Mouse (Mus musculus) midbrain, postnatal 0 days (tissue): Measurements from ENCODE around the gene Sox9. TPM values are rescaled to one million over a fixed set of nuclear protein-coding genes. Genes with fewer than 3 reads are reported as not detected.

Experiments
- ATAC-seq: fragments of 200-750 bp; cut with Nextera tagmentation; 2 replicates; pipeline ENCODE4 v1.8.0; 2017; ENCODE audit warnings: moderate number of reproducible peaks, mild to moderate bottlenecking, moderate TSS enrichment, moderate library complexity; ENCODE audit not compliant: low FRiP score
- DNase-seq: peaks from one replicate; pipeline ENCODE4 v3.0.0-alpha.2; 2015; ENCODE audit warnings: low spot score
- H3K27ac ChIP-seq: fragments of 300-500 bp; sonication (generic); 2 replicates; pipeline ENCODE4 v1.5.1; 2014; ENCODE audit warnings: low read depth, mild to moderate bottlenecking, low read length, mixed read lengths
- H3K27me3 ChIP-seq: fragments of 300-500 bp; sonication (generic); 2 replicates; pipeline ENCODE4 v1.6.1; 2014; ENCODE audit warnings: low read length, control low read depth, mixed read lengths; ENCODE audit not compliant: insufficient read depth
- H3K36me3 ChIP-seq: fragments of 300-500 bp; sonication (generic); 2 replicates; pipeline ENCODE4 v1.6.1; 2014; ENCODE audit warnings: low read length, control low read depth, mixed read lengths; ENCODE audit not compliant: insufficient read depth
- H3K4me1 ChIP-seq: fragments of 300-500 bp; sonication (generic); 2 replicates; pipeline ENCODE4 v1.6.1; 2014; ENCODE audit warnings: mild to moderate bottlenecking, control low read depth, antibody characterized with exemption, low read length, mixed read lengths; ENCODE audit not compliant: insufficient read depth
- H3K4me2 ChIP-seq: fragments of 300-500 bp; sonication (generic); 2 replicates; pipeline ENCODE4 v1.6.1; 2014; ENCODE audit warnings: low read depth, mild to moderate bottlenecking, low read length, mixed read lengths; ENCODE audit not compliant: poor library complexity, severe bottlenecking
- H3K4me3 ChIP-seq: fragments of 300-500 bp; sonication (generic); 2 replicates; pipeline ENCODE4 v1.5.1; 2014; ENCODE audit warnings: low read depth, mild to moderate bottlenecking, low read length, moderate library complexity
- H3K9ac ChIP-seq: fragments of 300-500 bp; sonication (generic); replicated peaks from 2 replicates; pipeline ENCODE4 v1.6.1; 2014; ENCODE audit warnings: mild to moderate bottlenecking, low read length, moderate library complexity, mixed read lengths; ENCODE audit not compliant: poor library complexity, severe bottlenecking
- H3K9me3 ChIP-seq: fragments of 300-500 bp; sonication (generic); 2 replicates; pipeline ENCODE4 v1.6.1; 2016; ENCODE audit warnings: low read length, control low read depth
- CTCF ChIP-seq: IDR thresholded peaks from 2 replicates; pipeline ENCODE4 v1.5.1; 2016; ENCODE audit warnings: antibody characterized with exemption, mild to moderate bottlenecking
- WGBS: fragments of 180-500 bp; shearing (Covaris S2); extraction: QIAGEN DNeasy Blood & Tissue Kit; methylation state at CpG from one replicate; pipeline ENCODE4 v1.1.7; 2014; 5-methylcytosine and 5-hydroxymethylcytosine counted together
- polyA plus RNA-seq: library from polyadenylated mRNA; unstranded; fragments of >200 nt; fragmentation: Nextera tagmentation; extraction: Ambion mirVana; gene quantifications from 2 replicates; pipeline ENCODE4 v1.2.1, GENCODE M21; 2015
- total RNA-seq: library from RNA; depleted of rRNA; stranded (reverse); fragments of >200 nt; gene quantifications from 2 replicates; pipeline ENCODE4 v1.2.3, GENCODE M21; 2014

Sox9 gene
- total and polyA plus RNA-seq, 2 experiments from 2014 or later: 10.4 to 36.5 TPM

DNA sequence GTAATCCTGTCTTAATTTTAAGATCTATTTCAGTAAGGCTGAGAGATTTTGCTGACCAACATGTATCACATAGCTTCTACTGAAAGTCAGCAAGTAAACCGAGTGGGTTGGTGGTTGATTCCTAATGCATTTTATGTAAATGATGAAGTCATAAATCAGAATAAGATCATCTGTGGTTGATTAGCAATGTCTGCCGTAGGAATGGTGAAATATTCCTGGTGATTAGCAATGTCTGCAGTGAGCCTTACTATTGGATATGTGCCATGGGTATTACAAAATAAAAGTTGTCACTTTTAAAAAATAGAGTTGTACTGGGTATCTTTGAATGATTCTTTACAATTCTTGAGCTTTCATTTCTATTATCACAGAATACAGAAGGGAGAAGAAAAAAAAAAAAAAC is 39.5 kb downstream of the Sox9 start:
- TF ChIP-seq CTCF: no peak
- no peak overlapping the region for H3K27ac ChIP-seq
- no peak overlapping the region for H3K9ac ChIP-seq
- ATAC-seq: no peak
- no peaks in the 10 kb centered on the region for H3K4me1 ChIP-seq
- H3K4me3 ChIP-seq: no peak overlapping the region
- no peaks in the 10 kb centered on the region for H3K36me3 ChIP-seq
- no peak overlapping the region for H3K4me2 ChIP-seq
- DNase-seq: no peak
- H3K9me3 ChIP-seq: no peaks in the 10 kb centered on the region
- 80% methylated on average over 2 of the region's 2 CpGs for WGBS
- H3K27me3 ChIP-seq: no peaks in the 10 kb centered on the region

DNA sequence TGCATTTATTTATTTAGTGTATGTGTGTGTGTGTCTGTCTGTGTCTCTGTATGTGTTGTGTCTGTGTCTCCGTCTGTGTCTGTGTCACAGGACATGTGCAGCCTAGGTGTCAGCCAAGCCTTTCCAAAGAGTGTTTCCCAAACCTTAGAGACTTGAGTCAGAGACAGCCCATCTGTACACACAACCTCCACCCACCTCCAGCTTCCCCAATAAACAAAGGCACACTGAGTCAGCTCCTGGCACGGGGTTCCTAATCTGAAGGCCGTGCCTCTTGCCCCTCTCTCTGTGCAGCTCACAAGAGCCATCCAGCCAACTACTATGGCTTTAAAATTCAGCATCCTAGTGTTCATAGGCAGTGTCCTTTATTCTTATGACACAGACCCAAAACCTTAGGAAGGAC is 42.1 kb downstream of the Sox9 start:
- WGBS: 64% methylated on average over 3 of the region's 3 CpGs
- H3K4me1 ChIP-seq: no peaks in the 10 kb centered on the region
- no peaks in the 10 kb centered on the region for H3K9me3 ChIP-seq
- H3K4me2 ChIP-seq: no peak overlapping the region
- H3K27ac ChIP-seq: no peak overlapping the region
- no peaks in the 10 kb centered on the region for H3K36me3 ChIP-seq
- H3K9ac ChIP-seq: no peak overlapping the region
- H3K4me3 ChIP-seq: no peak overlapping the region
- TF ChIP-seq CTCF: no peak
- DNase-seq (no peak), ATAC-seq (no peak)
- H3K27me3 ChIP-seq: no peaks in the 10 kb centered on the region

DNA sequence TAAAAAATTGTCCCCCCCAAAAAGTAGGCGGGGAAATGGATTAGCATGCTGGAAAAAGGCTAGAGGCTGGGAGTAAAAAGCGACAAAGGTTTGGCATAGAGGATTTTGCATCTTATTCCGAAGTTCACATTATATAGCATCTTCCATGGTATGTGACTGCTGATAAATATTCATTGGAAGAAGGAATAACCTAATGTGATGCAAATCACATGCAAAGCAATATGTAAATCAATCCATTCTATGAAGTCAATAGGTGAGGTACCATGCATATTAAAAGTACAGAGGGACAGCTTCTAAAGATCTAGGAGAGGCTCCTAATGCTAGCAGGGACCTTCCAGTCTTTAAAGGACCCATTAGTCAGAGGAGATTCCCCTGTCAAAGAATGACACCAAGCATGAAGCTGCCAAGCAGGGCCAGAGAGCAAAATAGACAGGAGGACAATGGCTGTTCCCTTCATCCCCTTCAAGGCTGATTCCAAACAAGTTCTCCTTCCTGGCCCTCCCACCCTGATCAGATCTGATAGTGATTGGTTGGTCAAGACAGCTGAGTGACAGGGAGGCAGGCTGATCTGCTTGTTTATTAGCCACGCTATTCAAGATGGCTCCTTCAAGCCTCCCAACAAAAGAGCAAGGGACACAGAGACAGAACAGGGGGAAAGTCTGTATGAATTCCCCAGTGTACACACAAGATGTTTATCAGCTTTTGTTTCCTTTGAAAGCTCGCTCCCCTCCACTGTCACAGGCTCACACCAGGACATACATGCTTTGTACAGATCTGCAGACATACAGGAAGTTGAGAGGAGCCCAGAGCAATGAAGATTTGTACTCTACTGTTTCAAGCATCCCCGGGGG is 44.4 kb downstream of the Sox9 start:
- Histone ChIP-seq H3K27ac (no peak overlapping the region), H3K9ac (no peak overlapping the region), H3K9me3 (no peaks in the 10 kb centered on the region), H3K27me3 (no peaks in the 10 kb centered on the region), H3K36me3 (no peaks in the 10 kb centered on the region), H3K4me3 (no peak overlapping the region), H3K4me1 (no peaks in the 10 kb centered on the region), H3K4me2 (no peak overlapping the region)
- peak; percentile 33 for DNase-seq
- ATAC-seq: no peak
- TF ChIP-seq CTCF: no peak
- WGBS: 39% methylated on average over 6 of the region's 6 CpGs

DNA sequence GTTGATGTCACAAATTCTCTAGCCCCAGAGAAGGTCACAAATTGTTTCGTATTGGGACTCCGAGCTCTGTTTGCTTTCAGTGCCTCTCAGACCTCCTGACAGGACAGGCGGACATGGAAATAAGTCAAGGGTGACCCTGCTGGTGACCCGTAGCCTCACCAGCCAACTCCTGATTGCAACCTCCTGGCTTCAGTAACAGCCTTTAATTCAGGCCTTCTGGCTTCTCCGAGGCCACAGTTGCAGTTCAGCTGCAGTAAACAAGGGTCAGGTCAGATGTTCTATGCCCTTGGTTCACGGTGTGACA is 45.0 kb downstream of the Sox9 start:
- TF ChIP-seq CTCF: no peak
- no peak overlapping the region for H3K4me2 ChIP-seq
- DNase-seq: no peak
- no peak overlapping the region for H3K27ac ChIP-seq
- H3K9ac ChIP-seq: no peak overlapping the region
- no peaks in the 10 kb centered on the region for H3K4me1 ChIP-seq
- ATAC-seq: no peak
- H3K27me3 ChIP-seq: no peaks in the 10 kb centered on the region
- WGBS: 47% methylated on average over 6 of the region's 6 CpGs
- H3K36me3 ChIP-seq: no peaks in the 10 kb centered on the region
- H3K4me3 ChIP-seq: no peak overlapping the region
- H3K9me3 ChIP-seq: no peaks in the 10 kb centered on the region

DNA sequence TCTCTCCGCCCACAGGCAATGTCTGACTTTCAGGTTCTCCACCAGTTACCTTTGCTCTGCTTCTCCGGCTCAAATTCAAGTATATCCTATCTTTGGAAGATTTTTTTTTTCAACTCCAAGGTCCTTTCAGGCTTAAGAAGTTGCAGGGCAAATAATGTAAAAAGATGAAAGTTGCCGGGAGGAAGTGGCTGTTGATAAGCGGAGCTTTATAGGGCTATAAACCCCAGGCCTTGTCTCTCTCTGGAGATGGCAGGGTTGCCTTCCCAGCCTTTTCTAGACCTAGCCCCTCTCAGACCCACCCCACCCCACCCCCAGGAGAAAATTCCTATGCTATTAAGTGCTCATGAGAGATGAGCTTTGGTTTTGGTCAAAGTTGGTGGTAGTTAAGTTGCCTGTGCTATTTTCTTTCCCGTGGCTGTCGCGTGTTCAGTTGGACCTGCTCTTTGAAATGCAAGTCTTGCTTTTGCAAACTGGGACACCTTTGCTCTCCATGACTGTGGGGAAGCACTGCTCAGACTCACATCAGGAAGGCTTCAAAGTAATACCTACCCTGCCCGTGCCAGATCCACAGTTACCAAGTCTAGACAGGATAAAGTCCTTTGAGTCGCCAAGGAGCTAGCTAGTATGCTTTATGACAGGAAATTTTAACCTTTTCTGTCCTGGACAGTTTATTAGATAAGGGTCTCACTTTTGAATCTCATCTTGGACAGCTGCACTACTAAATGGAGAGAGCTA is 46.7 kb downstream of the Sox9 start:
- DNase-seq (no peak), ATAC-seq (no peak)
- Histone ChIP-seq H3K9me3 (no peaks in the 10 kb centered on the region), H3K36me3 (no peaks in the 10 kb centered on the region), H3K27me3 (no peaks in the 10 kb centered on the region), H3K4me2 (no peak overlapping the region), H3K4me1 (no peaks in the 10 kb centered on the region), H3K9ac (no peak overlapping the region), H3K4me3 (no peak overlapping the region), H3K27ac (no peak overlapping the region)
- TF ChIP-seq CTCF: no peak
- WGBS: 89% methylated on average over 9 of the region's 9 CpGs
